Mouse (Mus musculus): ENCODE measurements around the gene Gpatch2. TPM values are rescaled to one million over a fixed set of nuclear protein-coding genes. Genes with fewer than 3 reads are reported as not detected.
A peak's percentile ranks its signal among the peaks of the same experiment; 100 is the strongest.

Gene Gpatch2
- polyA plus RNA-seq, 1 experiment from 2014 or later, result 11.2 TPM

GRCm38 (mm10) chr1:187307335-187307734, 92.0 kb downstream of the Gpatch2 start:
- H3K9ac ChIP-seq (ENCODE audit: low read length), result no peak overlapping the region
- H3K27me3 ChIP-seq (ENCODE audit: control insufficient read depth, insufficient read depth, low read length), result no peaks in the 10 kb centered on the region
- peak overlapping the region; percentile 24; the same call in 1 of the 2 replicates for H3K27ac ChIP-seq (ENCODE audit: low read length)
- ATAC-seq (replicated peaks; ENCODE audit: extremely low read depth, insufficient read depth, low FRiP score), result peak; percentile 75
- H3K4me3 ChIP-seq (ENCODE audit: low read length), result no peak overlapping the region
- peaks cover 10% of the 10 kb centered on the region for H3K4me1 ChIP-seq (ENCODE audit: control insufficient read depth, insufficient read depth, low read length)
- no peak overlapping the region for H3K4me2 ChIP-seq (ENCODE audit: low read depth, low read length)
- WGBS, result 45% methylated on average over 4 of the region's 4 CpGs
- no peaks in the 10 kb centered on the region for H3K36me3 ChIP-seq (ENCODE audit: control insufficient read depth, insufficient read depth)
- no peaks in the 10 kb centered on the region for H3K9me3 ChIP-seq (replicated peaks; ENCODE audit: control insufficient read depth, low read length)

- Histone ChIP-seq H3K27me3 (ENCODE audit: control insufficient read depth, insufficient read depth, low read length) (no peaks in the 10 kb centered on the region), H3K9me3 (replicated peaks; ENCODE audit: control insufficient read depth, low read length) (no peaks in the 10 kb centered on the region), H3K9ac (ENCODE audit: low read length) (no peak overlapping the region), H3K36me3 (ENCODE audit: control insufficient read depth, insufficient read depth) (no peaks in the 10 kb centered on the region), H3K4me2 (ENCODE audit: low read depth, low read length) (no peak overlapping the region), H3K4me1 (ENCODE audit: control insufficient read depth, insufficient read depth, low read length) (peaks cover 10% of the 10 kb centered on the region), H3K27ac (ENCODE audit: low read length) (no peak overlapping the region), H3K4me3 (ENCODE audit: low read length) (no peak overlapping the region)
- WGBS, result 84% methylated on average over 2 of the region's 2 CpGs
- no peak for ATAC-seq (replicated peaks; ENCODE audit: extremely low read depth, insufficient read depth, low FRiP score)
Measured at GRCm38 (mm10) chr1:187308523-187308922, 93.2 kb downstream of the Gpatch2 start.

- Histone ChIP-seq H3K4me1 (ENCODE audit: control insufficient read depth, insufficient read depth, low read length) (peaks cover 10% of the 10 kb centered on the region), H3K27ac (ENCODE audit: low read length) (no peak overlapping the region), H3K36me3 (ENCODE audit: control insufficient read depth, insufficient read depth) (no peaks in the 10 kb centered on the region), H3K9ac (ENCODE audit: low read length) (no peak overlapping the region), H3K9me3 (replicated peaks; ENCODE audit: control insufficient read depth, low read length) (no peaks in the 10 kb centered on the region), H3K4me2 (ENCODE audit: low read depth, low read length) (no peak overlapping the region), H3K27me3 (ENCODE audit: control insufficient read depth, insufficient read depth, low read length) (no peaks in the 10 kb centered on the region), H3K4me3 (ENCODE audit: low read length) (no peak overlapping the region)
- no peak for ATAC-seq (replicated peaks; ENCODE audit: extremely low read depth, insufficient read depth, low FRiP score)
- 78% methylated on average over 6 of the region's 6 CpGs for WGBS
Measured at GRCm38 (mm10) chr1:187311122-187311521, 95.8 kb downstream of the Gpatch2 start.

- Histone ChIP-seq H3K4me3 (ENCODE audit: low read length) (no peak overlapping the region), H3K9me3 (replicated peaks; ENCODE audit: control insufficient read depth, low read length) (no peaks in the 10 kb centered on the region), H3K27me3 (ENCODE audit: control insufficient read depth, insufficient read depth, low read length) (no peaks in the 10 kb centered on the region), H3K4me2 (ENCODE audit: low read depth, low read length) (no peak overlapping the region), H3K9ac (ENCODE audit: low read length) (no peak overlapping the region), H3K27ac (ENCODE audit: low read length) (no peak overlapping the region), H3K4me1 (ENCODE audit: control insufficient read depth, insufficient read depth, low read length) (0 out of 2 replicates have a peak, but pooled peaks cover 2% of the 10 kb centered on the region), H3K36me3 (ENCODE audit: control insufficient read depth, insufficient read depth) (no peaks in the 10 kb centered on the region)
- ATAC-seq (replicated peaks; ENCODE audit: extremely low read depth, insufficient read depth, low FRiP score), result no peak
- 85% methylated on average over 1 of the region's 1 CpGs for WGBS
Measured at GRCm38 (mm10) chr1:187313323-187313722, 98.0 kb downstream of the Gpatch2 start.

GRCm38 (mm10) chr1:187313763-187314162, 98.5 kb downstream of the Gpatch2 start:
- Histone ChIP-seq H3K9me3 (replicated peaks; ENCODE audit: control insufficient read depth, low read length) (no peaks in the 10 kb centered on the region), H3K4me2 (ENCODE audit: low read depth, low read length) (no peak overlapping the region), H3K4me3 (ENCODE audit: low read length) (no peak overlapping the region), H3K4me1 (ENCODE audit: control insufficient read depth, insufficient read depth, low read length) (0 out of 2 replicates have a peak, but pooled peaks cover 2% of the 10 kb centered on the region), H3K27me3 (ENCODE audit: control insufficient read depth, insufficient read depth, low read length) (no peaks in the 10 kb centered on the region), H3K27ac (ENCODE audit: low read length) (no peak overlapping the region), H3K36me3 (ENCODE audit: control insufficient read depth, insufficient read depth) (no peaks in the 10 kb centered on the region), H3K9ac (ENCODE audit: low read length) (no peak overlapping the region)
- 78% methylated on average over 5 of the region's 5 CpGs for WGBS
- ATAC-seq (replicated peaks; ENCODE audit: extremely low read depth, insufficient read depth, low FRiP score), result no peak

GRCm38 (mm10) chr1:187314516-187314915, 99.2 kb downstream of the Gpatch2 start:
- Histone ChIP-seq H3K9me3 (replicated peaks; ENCODE audit: control insufficient read depth, low read length) (no peaks in the 10 kb centered on the region), H3K27ac (ENCODE audit: low read length) (no peak overlapping the region), H3K36me3 (ENCODE audit: control insufficient read depth, insufficient read depth) (0 out of 2 replicates have a peak, but pooled peaks cover 2% of the 10 kb centered on the region), H3K9ac (ENCODE audit: low read length) (no peak overlapping the region), H3K4me2 (ENCODE audit: low read depth, low read length) (no peak overlapping the region), H3K4me3 (ENCODE audit: low read length) (no peak overlapping the region), H3K27me3 (ENCODE audit: control insufficient read depth, insufficient read depth, low read length) (no peaks in the 10 kb centered on the region), H3K4me1 (ENCODE audit: control insufficient read depth, insufficient read depth, low read length) (0 out of 2 replicates have a peak, but pooled peaks cover 2% of the 10 kb centered on the region)
- ATAC-seq (replicated peaks; ENCODE audit: extremely low read depth, insufficient read depth, low FRiP score), result no peak

GRCm38 (mm10) chr1:187315821-187316220, 100.5 kb downstream of the Gpatch2 start:
- H3K9ac ChIP-seq (ENCODE audit: low read length), result no peak overlapping the region
- WGBS, result 94% methylated on average over 2 of the region's 2 CpGs
- 0 out of 2 replicates have a peak, but pooled peaks cover 2% of the 10 kb centered on the region for H3K36me3 ChIP-seq (ENCODE audit: control insufficient read depth, insufficient read depth)
- H3K9me3 ChIP-seq (replicated peaks; ENCODE audit: control insufficient read depth, low read length), result no peaks in the 10 kb centered on the region
- H3K27ac ChIP-seq (ENCODE audit: low read length), result no peak overlapping the region
- no peak for ATAC-seq (replicated peaks; ENCODE audit: extremely low read depth, insufficient read depth, low FRiP score)
- no peaks in the 10 kb centered on the region for H3K27me3 ChIP-seq (ENCODE audit: control insufficient read depth, insufficient read depth, low read length)
- H3K4me2 ChIP-seq (ENCODE audit: low read depth, low read length), result no peak overlapping the region
- H3K4me3 ChIP-seq (ENCODE audit: low read length), result no peak overlapping the region
- H3K4me1 ChIP-seq (ENCODE audit: control insufficient read depth, insufficient read depth, low read length), result 0 out of 2 replicates have a peak, but pooled peaks cover 2% of the 10 kb centered on the region

GRCm38 (mm10) chr1:187316555-187316954, 101.2 kb downstream of the Gpatch2 start:
- no peak for ATAC-seq (replicated peaks; ENCODE audit: extremely low read depth, insufficient read depth, low FRiP score)
- Histone ChIP-seq H3K36me3 (ENCODE audit: control insufficient read depth, insufficient read depth) (0 out of 2 replicates have a peak, but pooled peaks cover 2% of the 10 kb centered on the region), H3K9ac (ENCODE audit: low read length) (no peak overlapping the region), H3K4me2 (ENCODE audit: low read depth, low read length) (no peak overlapping the region), H3K9me3 (replicated peaks; ENCODE audit: control insufficient read depth, low read length) (no peaks in the 10 kb centered on the region), H3K4me3 (ENCODE audit: low read length) (no peak overlapping the region), H3K4me1 (ENCODE audit: control insufficient read depth, insufficient read depth, low read length) (0 out of 2 replicates have a peak, but pooled peaks cover 2% of the 10 kb centered on the region), H3K27ac (ENCODE audit: low read length) (no peak overlapping the region), H3K27me3 (ENCODE audit: control insufficient read depth, insufficient read depth, low read length) (no peaks in the 10 kb centered on the region)
- WGBS, result 89% methylated on average over 8 of the region's 8 CpGs

- Histone ChIP-seq H3K9me3 (replicated peaks; ENCODE audit: control insufficient read depth, low read length) (no peaks in the 10 kb centered on the region), H3K4me1 (ENCODE audit: control insufficient read depth, insufficient read depth, low read length) (peaks cover 5% of the 10 kb centered on the region), H3K27me3 (ENCODE audit: control insufficient read depth, insufficient read depth, low read length) (no peaks in the 10 kb centered on the region), H3K27ac (ENCODE audit: low read length) (no peak overlapping the region), H3K4me3 (ENCODE audit: low read length) (no peak overlapping the region), H3K9ac (ENCODE audit: low read length) (no peak overlapping the region), H3K36me3 (ENCODE audit: control insufficient read depth, insufficient read depth) (peaks cover 2% of the 10 kb centered on the region; the same call in 1 of the 2 replicates), H3K4me2 (ENCODE audit: low read depth, low read length) (no peak overlapping the region)
- 77% methylated on average over 3 of the region's 3 CpGs for WGBS
- no peak for ATAC-seq (replicated peaks; ENCODE audit: extremely low read depth, insufficient read depth, low FRiP score)
Measured at GRCm38 (mm10) chr1:187321814-187322213, 106.5 kb downstream of the Gpatch2 start.

Data from heart, embryonic 16.5 days (tissue).